Comparison of ENCODE assay signal across 13 mouse cellular contexts in genomic region chr1:118437856-118438255, GRCm38 (mm10). TPM values are rescaled to one million over a fixed set of nuclear protein-coding genes. Genes with fewer than 3 reads are reported as not detected.
DNase-seq lines count a peak whose midpoint lies in the region; TF ChIP-seq lines count a peak whose summit lies in the region.
"Had no signal": no experiment of that assay in that cellular context is flagged by ENCODE, and none has a peak within 500 bp of the region (broad histone marks: within the 10 kb centered on the region; RNA-seq: fewer than 3 reads in every experiment).

No protein-coding gene starts in this region.

- DNase-seq in adrenal gland, postnatal 10 days = peak; percentile 33
- no peak for DNase-seq in adrenal gland, postnatal 4 days (ENCODE audit: low spot score in 2 of 2)
- DNase-seq in gastrocnemius, postnatal 14 days = peak; percentile 16
- no peak for DNase-seq in gastrocnemius, postnatal 4 days (ENCODE audit: low spot score in 2 of 2)
- no peak for DNase-seq in layer of hippocampus, adult 2 months (ENCODE audit: low spot score in 2 of 2)
- DNase-seq in layer of hippocampus, adult 9-11 months = no peak
- DNase-seq in Muller cell, postnatal 12 days (ENCODE audit: inconsistent ontology term) = peak; percentile 93
- DNase-seq in spleen, adult 12 weeks (ENCODE audit: low spot score) = no peak
- DNase-seq: cerebellum, adult 11 months; retina, postnatal 1 day; thymus, adult 2 months had no signal

- peak overlapping the region; percentile 11; the same call in 1 of the 2 replicates for H3K27ac ChIP-seq in layer of hippocampus, adult 2 months
- H3K27ac ChIP-seq: kidney, postnatal 0 days; limb, embryonic 12.5 days had no signal

- intact Hi-C loops in gastrocnemius, postnatal 14 days (cut with DNase I; ENCODE audit: low total_unique reads) = no loop called here

- H3K4me3 ChIP-seq in layer of hippocampus, adult 2 months = no peak overlapping the region
- H3K4me3 ChIP-seq: limb, embryonic 12.5 days had no signal

- TF ChIP-seq CTCF in layer of hippocampus, adult 2 months (conservative IDR thresholded peaks at IDR 0.05) = no peak

RNA-seq across cellular contexts. Expression of gene Clasp1, which starts 49.0 kb away (rescaled TPM):
- 10 to 100 TPM; 39.7 to 60.7 TPM for total RNA-seq in adrenal gland, postnatal 10 days (2021)
- total RNA-seq in adrenal gland, postnatal 4 days (2021) = 10 to 100 TPM; 61.6 to 74.2 TPM
- total RNA-seq in gastrocnemius, postnatal 14 days (2021) = 10 to 100 TPM; 53.0 to 66.0 TPM
- 100 to 1,000 TPM; 116 to 132 TPM for total RNA-seq in gastrocnemius, postnatal 4 days (2021)
- total RNA-seq in layer of hippocampus, adult 2 months (2021) = 100 to 1,000 TPM in 1 of 2 experiments, 10 to 100 TPM in 1; 92.5 to 102 TPM

Comparison
In these comparisons a context has a peak if more than half of its experiments do, and no peak if none do; other contexts are left out.
1. DNase-seq: peak in adrenal gland, postnatal 10 days (single experiment), gastrocnemius, postnatal 14 days (single experiment) and Muller cell, postnatal 12 days (single experiment); none in adrenal gland, postnatal 4 days (0 of 2), gastrocnemius, postnatal 4 days (0 of 2), layer of hippocampus, adult 2 months (0 of 2), layer of hippocampus, adult 9-11 months (single experiment) and spleen, adult 12 weeks (single experiment).